Mouse (Mus musculus): ENCODE data around the gene Diaph2.

- TF ChIP-seq CTCF (IDR thresholded peaks at IDR 0.05; ENCODE audit: low read depth, low read length) (no peak), GATA1 (IDR thresholded peaks at IDR 0.05; ENCODE audit: borderline replicate concordance, low read length) (no peak), TAL1 (conservative IDR thresholded peaks at IDR 0.05; ENCODE audit: low read depth, low read length) (no peak), POLR2AphosphoS5 (IDR thresholded peaks at IDR 0.05; ENCODE audit: insufficient replicate concordance, low read depth, low read length) (no peak), GATA2 (IDR thresholded peaks at IDR 0.05; ENCODE audit: borderline replicate concordance, low read depth, low read length) (no peak)
Measured at GRCm38 (mm10) chrX:129762649-129763048, 13.1 kb downstream of the Diaph2 start.
